Mouse (Mus musculus) cortical plate, adult 2 months (tissue): Measurements from ENCODE around the gene Sco1.

Experiments
- CTCF ChIP-seq: fragments of 200-500 bp; IDR thresholded peaks from 2 replicates; pipeline ENCODE4 v1.5.1; 2011; ENCODE audit warnings: mild to moderate bottlenecking, control low read depth, low read length; ENCODE audit not compliant: insufficient read depth; ENCODE audit errors: extremely low read depth
- POLR2A ChIP-seq: fragments of 200-500 bp; IDR thresholded peaks from 2 replicates; pipeline ENCODE4 v1.6.1; 2011; ENCODE audit warnings: mild to moderate bottlenecking, low read length, control low read depth; ENCODE audit not compliant: insufficient read depth; ENCODE audit errors: extremely low read depth

GRCm38 (mm10) chr11:67100169-67100568 lies 47.7 kb downstream of the Sco1 start:
- TF ChIP-seq CTCF (peak; percentile 49), POLR2A (no peak)
